Mouse (Mus musculus) heart, postnatal 4 days (tissue): Measurements from ENCODE around the gene Slc25a27. TPM values are rescaled to one million over a fixed set of nuclear protein-coding genes. Genes with fewer than 3 reads are reported as not detected.
A peak's percentile ranks its signal among the peaks of the same experiment; 100 is the strongest.

Source experiments
- DNase-seq: peaks from one replicate; pipeline ENCODE4 v3.0.0; 2021
- total RNA-seq, 2 experiments: library from RNA; stranded (reverse); gene quantifications; 2 replicates each; pipeline ENCODE4 v1.2.3; 2021

Gene Slc25a27
- total RNA-seq, 2 experiments from 2014 or later = 2.5 to 3.2 TPM

DNA sequence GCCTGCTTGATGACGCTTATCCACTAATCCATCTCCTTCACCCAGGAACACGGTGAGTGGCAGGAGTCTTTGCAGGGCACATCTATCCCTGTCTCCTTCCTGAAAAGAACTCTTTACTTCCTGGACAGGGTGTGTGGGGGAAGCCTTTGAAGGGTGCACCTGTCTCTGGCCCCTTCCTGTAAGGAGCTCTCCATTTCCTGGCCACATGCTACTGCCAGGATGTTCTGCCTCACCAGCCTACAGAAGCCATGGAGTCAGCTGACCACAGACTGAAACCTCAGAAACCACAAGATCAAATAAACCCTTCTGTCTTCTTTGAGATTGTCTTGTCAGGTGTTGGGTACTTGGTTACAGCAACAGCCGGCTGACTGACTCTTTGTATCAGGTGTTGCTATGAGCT is 21.9 kb downstream of the Slc25a27 start:
- no peak for DNase-seq

DNA sequence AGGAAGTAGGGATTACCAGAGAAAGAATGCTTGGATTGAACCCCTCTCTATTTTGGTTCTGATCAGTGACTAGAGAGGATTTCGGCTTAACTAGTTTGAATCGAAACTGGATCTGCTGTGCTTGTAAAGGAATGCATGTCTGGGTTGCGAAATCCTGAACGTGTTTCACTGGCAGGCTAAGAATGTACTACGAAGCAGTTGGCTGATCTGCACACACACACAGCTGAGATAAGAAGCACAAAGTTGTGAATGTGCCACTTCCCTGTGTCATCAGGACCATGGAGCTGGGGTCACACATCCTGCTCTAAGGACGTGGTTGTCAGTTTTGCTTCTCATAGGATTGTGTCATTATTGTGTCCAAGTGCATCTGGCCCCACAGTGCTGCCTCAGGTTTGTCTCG is 22.6 kb downstream of the Slc25a27 start:
- DNase-seq = no peak

DNA sequence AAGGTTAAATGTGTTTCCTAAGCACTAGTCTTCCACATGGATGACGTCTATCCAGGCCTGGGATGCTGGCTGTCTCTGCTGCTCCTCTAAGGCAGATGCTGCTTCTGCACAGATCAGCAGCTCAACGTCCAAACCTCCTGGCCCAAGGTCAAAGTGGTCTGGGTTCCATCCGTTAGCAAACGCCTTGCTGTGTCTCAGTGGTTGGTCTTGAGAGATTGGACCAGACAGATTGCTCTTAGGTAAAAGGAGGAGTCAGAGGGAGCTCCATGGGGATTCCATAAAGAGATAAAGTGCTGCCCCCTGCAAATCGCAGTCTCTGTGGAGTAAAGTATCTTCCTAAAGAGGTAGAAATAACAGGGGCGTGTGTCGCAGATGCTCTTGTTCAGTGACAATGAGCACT is 23.8 kb downstream of the Slc25a27 start:
- no peak for DNase-seq

DNA sequence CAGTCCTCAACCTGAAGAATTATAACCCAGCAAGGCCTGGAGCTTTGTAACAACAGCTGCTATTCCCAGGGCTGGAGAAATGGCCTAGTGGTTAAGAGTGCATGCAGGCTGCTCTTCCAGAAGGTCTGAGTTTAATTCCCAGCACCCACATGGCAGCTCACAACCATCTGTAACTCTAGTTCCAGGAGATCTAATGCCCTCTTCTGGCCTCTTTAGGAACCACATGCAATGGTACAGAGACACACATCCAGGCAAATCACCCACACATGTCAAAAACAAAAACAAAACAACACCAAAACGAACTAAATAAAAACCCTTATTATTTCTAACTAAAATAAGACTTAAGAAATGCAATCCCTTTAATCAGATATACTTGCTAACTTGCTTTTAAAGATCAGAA is 26.2 kb downstream of the Slc25a27 start:
- no peak for DNase-seq

DNA sequence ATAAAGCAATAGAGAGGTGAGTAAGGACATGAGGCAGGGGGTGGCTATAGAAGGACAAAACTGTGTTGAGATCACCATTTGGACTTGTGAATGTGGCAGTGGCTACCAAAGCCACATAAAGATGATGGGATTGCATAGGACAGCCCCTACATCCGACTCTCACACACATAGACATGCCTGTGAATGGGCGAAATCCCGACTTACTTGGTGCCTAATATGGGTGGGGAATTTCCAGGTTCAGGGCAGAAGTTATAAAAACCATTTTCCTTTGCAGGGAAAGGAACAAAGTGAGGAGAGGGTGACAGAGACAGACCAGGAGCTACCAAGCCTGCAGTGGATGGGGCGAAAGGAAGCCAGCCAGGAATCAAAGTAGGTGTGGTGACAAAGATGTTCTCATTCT is 29.9 kb downstream of the Slc25a27 start:
- no peak for DNase-seq

DNA sequence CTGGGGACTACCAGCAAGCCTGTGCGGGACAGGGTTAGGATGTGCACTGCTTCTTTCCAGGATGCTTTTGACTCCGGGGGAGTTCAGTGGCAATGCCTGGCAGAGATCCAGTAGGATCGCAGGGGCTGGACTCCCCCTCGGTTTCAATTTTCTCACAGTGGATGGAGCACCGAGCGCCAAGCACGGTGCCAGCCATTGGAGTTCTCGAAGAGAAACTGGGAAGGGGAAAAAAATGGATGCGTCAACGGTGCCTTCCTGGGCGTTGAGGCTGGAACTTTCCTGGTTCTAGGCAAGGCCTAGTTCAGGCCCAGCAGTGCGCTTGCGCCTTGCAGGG is 36.6 kb downstream of the Slc25a27 start:
- DNase-seq = no peak

DNA sequence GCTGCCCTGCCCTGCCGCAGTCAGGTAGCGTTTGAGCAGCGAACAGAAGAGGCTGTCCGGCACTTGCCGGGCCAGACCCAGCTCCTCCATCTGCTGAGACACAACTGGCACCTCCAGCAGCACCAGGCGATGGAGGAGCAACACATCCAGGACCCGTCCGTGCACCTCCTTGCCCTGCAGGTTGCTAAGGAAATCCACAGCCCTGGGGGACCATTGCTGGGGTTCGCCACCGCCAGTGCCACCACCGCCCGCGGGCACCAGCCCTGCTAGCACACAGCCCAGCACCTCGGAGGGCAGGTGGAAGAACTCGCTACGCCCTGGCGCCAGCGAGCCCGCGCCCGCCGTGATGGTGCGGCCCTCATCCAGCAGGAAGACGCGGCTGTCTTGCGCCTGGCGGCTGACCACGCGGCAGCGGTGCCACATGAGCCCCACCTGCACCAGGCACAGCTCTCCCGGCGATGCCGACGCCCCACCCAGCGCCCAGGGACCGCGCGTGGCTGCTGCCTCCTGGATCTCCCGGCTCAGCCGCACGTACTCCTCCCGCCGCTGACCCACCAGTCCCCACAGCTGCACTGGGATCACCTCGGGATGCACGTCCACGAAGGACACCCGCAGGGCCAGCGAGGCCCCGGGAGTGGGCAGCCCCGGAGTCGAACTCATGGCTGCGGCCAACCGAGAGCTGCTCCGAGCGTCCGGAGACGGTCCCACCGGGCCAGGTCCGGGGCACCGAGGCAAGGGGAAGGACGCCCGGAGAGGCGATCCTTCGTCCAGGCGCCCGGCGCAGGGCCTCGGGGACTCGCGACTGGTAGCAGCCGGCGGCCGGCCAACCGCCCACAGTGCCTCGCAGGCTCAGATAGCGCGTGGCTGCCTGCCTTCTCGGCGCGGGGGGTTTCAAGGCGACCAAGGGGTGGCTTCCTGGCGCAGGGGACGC is 37.3 kb downstream of the Slc25a27 start, which contains the start of gene Tdrd6:
Gene Tdrd6, minus strand, starts transcription at position 804 of the 931 bp plus-strand sequence.
- DNase-seq = peak; percentile 17

DNA sequence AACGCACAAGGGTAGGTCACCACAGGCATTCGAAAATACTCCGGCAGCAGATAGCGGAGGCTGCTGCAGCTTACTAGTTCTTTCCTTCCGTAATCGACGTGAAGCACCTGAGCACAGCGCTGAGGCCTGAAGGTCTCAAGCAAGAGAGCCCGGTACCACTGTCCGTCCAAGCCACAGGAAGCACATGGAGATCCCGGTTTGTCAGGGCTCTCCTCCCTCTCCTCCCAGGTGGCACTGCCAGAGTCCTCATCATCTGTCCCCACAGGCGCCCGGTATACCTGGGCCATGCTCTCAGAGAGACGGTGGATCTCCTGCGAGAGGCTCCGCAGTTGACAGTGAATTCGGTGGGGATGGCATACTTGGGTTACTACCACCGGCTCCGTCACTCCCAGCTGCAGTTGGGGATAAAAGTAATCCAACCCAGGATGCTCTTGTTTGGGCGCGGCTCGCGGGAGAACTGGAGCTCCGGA is 38.0 kb downstream of the Slc25a27 start:
- DNase-seq = no peak

DNA sequence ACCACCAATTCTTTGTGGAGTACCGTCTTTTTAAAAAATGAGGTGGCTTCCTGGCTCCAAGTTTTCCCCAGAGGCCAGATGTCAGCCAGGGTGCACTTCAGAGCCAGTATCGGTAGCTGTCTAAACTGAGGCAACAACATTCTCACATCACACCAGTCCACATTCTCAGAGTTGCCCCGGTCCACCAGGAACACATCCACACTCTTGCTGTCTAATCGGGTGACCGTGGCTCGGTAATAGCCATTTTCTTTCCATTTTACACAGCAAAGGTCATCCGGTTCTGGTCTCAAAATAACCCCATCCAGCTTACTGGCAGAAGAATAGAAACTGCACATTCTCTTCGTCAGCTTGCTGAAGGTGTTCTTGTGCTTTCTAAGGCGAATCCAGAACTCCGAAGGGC is 38.8 kb downstream of the Slc25a27 start:
- no peak for DNase-seq

DNA sequence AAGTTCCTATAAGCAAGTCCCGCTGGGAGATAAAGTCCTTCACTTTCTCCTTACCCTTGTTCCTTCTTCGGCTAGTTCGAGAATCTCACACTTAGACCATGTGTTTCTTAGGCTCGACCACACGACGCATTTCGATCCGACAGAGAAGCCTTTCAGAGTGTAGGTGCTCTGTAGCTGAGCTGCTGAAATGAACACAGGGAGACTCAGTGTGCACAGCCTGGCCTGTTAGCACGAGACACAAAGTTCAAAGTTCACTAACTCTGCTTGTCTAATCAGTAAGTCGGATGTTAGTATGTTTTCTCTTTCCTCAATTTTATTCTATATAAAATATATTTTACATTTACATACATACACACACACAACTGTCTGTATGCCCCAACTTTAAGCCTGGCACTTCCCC is 44.9 kb downstream of the Slc25a27 start:
- DNase-seq = no peak

DNA sequence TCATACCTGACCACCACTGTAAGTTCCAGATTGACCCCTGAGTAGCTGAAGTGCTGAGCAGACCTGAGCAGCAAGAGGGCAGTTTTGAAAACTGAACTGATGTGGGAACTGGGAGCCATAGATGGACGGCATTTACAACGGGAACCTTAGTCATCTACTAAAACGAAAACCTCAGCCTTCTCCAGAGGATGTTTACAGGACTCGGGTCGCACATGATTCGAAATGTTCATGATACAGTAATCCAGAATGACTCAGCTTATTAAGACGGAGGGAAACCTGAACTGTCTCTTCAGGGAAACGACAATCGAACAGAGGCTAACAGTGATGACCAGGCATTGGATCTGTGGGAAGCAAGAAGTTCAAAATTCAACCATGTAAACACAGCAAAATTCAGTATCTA is 47.9 kb downstream of the Slc25a27 start:
- no peak for DNase-seq

DNA sequence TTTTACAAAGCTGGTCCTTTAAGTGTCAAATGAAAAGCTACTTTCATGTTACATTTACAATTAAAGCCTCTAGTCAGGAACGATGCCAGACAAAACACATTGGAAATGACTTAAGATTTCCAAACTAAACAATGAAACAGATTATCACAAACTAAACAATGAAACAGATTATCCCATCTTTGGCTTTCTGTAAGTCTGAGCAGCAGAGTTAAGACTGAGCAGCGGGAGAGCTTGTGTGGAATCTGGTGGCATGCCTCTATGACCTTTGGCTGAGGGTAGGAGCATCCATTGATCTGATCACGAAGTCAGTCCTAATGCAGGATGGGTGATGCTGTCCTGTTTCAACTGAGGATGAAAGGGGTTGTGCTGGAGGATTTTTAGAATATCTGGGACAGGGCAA is 54.8 kb downstream of the Slc25a27 start:
- no peak for DNase-seq

DNA sequence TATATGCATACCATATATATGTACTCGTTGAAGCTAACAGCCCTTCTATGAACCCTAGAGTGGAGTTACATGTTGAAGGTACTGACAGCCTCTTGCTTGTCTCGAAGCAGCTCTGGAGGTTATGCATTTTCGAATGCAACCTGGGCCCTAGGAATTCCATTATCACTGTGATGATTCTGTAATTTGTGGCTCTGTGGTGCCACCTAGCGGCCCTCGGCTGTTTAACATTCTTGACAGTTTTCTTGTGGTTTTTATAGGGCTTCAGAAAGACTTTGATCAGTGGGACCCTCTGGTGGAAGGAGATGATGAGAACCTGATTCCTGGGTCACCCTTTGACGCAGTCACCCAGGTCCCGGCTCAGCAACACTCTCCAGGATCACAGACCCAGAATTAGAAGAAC is 55.4 kb downstream of the Slc25a27 start:
- DNase-seq = peak; percentile 53

DNA sequence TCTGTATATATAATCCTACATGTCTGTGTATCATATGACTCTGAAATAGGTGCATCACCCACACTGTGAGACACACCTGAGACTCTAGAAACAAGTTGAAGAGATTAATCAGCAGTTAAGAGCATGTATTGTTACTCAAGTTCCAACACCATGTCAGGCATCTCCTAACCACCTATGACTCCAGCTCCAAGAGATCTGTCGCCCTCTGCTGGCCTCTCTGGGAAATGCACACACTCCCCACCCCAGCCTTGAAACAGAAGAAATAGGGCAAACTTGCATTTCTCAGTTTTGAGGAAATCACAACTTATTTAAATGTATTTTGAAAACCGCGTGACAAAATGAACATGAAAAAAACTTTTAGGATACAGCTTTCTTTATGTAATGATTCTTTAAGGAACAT is 60.3 kb downstream of the Slc25a27 start:
- peak; percentile 84 for DNase-seq

DNA sequence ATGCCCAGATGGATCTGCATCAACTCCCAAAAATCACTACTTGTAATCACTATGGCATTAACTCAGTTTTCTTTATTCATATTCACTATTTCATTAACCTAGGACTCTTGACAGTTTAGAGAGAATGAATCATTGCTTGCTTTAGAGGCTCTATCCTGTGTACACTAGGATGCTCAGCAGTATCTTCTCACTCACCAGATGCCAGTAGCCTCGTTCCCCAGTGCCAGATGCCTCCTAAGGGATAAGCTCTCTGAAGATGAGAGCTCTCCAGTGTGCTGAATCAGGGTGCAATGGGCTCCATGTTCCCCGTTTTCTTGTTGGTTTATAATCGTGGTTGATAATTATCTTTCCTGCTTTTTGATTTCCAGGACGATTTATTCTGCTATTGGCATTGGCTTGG is 68.3 kb downstream of the Slc25a27 start:
- DNase-seq = no peak

DNA sequence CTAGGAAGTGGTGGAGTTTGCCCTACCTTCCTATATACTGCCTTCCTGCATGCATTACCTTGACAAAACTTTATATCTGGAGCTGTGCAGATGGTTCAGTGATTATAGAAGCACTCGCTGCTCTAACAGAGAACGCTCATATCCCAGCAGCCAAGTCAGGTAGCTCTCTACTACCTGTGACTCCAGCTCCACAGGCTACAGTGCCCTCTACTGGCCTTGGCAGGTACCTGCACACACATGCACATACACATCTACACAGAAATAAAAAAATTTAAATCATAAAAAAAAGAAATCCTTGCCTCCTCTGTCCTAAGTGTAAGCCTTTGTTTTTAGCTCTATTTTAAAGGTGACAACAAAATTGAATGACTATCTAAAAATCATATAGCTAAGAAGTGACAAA is 69.3 kb downstream of the Slc25a27 start:
- no peak for DNase-seq

DNA sequence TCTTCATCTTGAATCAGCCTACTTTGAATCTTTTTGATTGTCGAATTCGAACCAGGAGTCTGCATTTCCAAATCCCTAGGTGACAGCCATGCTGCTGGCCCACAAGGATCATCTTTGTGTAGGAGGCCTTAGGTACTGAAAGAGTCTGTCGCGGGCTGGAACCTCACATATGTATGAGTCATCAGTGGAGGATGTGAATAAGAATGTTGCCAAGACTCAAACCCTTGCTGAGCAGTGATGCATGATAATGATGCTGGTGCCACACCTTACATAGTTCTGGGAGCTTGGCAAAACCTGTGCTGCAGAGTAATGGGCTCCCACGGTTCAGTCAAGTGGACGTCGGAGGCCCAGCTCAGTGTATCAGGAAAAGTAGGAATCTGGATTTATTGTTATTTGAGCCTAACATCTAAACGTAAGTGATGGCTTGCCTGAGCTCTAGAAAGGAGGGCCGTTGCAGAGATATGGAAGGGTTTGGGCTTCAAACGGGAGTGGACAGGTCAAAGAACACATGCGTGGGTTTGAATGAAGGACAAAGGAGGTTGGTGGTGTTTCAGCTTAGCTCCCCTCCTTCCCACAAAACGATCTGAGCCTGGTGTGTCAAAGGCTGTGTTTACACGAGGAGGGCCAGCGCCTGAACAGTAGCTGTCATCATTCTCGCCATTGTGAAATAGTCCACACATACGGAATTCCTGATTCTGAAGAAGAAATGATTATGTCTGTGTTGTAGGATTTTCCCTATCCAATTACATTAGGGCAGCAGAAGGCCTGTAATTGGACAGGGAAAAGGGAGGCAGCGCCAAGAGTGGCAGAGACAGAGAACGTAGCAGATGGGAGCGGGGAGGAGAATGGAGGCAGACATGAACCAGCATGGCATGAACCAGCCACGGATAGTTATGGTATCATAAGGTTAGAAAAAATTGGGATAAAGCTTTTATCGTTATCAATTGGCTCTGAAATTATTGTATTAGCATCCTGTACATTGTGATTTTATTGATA is 74.4 kb downstream of the Slc25a27 start:
- no peak for DNase-seq

Other genes starting within 250 kb of the Slc25a27 start
- not detected for gene Mep1a, start 164.4 kb downstream of the Slc25a27 start, total RNA-seq
- not detected for gene Ankrd66, start 123.6 kb downstream of the Slc25a27 start, total RNA-seq
- 1 to 10 TPM; 3.0 TPM for gene Pla2g7, start 99.1 kb downstream of the Slc25a27 start, total RNA-seq
- under 1 TPM; 0.05 to 0.29 TPM for gene Tdrd6, start 36.9 kb downstream of the Slc25a27 start, total RNA-seq
- gene Cyp39a1, start 211 bp upstream of the Slc25a27 start, total RNA-seq = 10 to 100 TPM; 17.4 to 18.9 TPM
- gene Rcan2, start 134.1 kb upstream of the Slc25a27 start, total RNA-seq = 100 to 1,000 TPM; 167 to 178 TPM